Mouse (Mus musculus) intestine, postnatal 0 days (tissue): ENCODE data around the gene Sbk1. TPM values are rescaled to one million over a fixed set of nuclear protein-coding genes. Genes with fewer than 3 reads are reported as not detected.
A peak's percentile ranks its signal among the peaks of the same experiment; 100 is the strongest.

Experiments
- ATAC-seq: fragments of 200-750 bp; cut with Nextera tagmentation; 2 replicates; pipeline ENCODE4 v1.8.0; 2017; ENCODE audit warnings: mild to moderate bottlenecking, moderate TSS enrichment, moderate library complexity
- H3K27ac ChIP-seq: fragments of 300-500 bp; sonication (generic); 2 replicates; pipeline ENCODE4 v1.5.1; 2014; ENCODE audit warnings: mild to moderate bottlenecking, low read depth, low read length, moderate library complexity
- H3K27me3 ChIP-seq: fragments of 300-500 bp; sonication (generic); replicated peaks from 2 replicates; pipeline ENCODE4 v1.6.1; 2014; ENCODE audit warnings: low read length, mixed read lengths; ENCODE audit not compliant: control insufficient read depth, insufficient read depth
- H3K36me3 ChIP-seq: fragments of 300-500 bp; sonication (generic); 2 replicates; pipeline ENCODE4 v1.6.1; 2014; ENCODE audit warnings: mild to moderate bottlenecking, moderate library complexity; ENCODE audit not compliant: control insufficient read depth, insufficient read depth
- H3K4me1 ChIP-seq: fragments of 300-500 bp; sonication (generic); replicated peaks from 2 replicates; pipeline ENCODE4 v1.6.1; 2014; ENCODE audit warnings: antibody characterized with exemption, low read length, mixed read lengths; ENCODE audit not compliant: control insufficient read depth, insufficient read depth
- H3K4me2 ChIP-seq: fragments of 300-500 bp; sonication (generic); replicated peaks from 2 replicates; pipeline ENCODE4 v1.6.1; 2014; ENCODE audit warnings: low read depth, mild to moderate bottlenecking, moderate library complexity
- H3K4me3 ChIP-seq: fragments of 300-500 bp; sonication (generic); 2 replicates; pipeline ENCODE4 v1.5.1; 2014; ENCODE audit warnings: low read depth, low read length
- H3K9ac ChIP-seq: fragments of 300-500 bp; sonication (generic); 2 replicates; pipeline ENCODE4 v1.6.1; 2014; ENCODE audit warnings: mild to moderate bottlenecking, low read depth, low read length
- H3K9me3 ChIP-seq: fragments of 300-500 bp; sonication (generic); 2 replicates; pipeline ENCODE4 v1.6.1; 2016; ENCODE audit warnings: mixed run types; ENCODE audit not compliant: control insufficient read depth
- CTCF ChIP-seq: sonication (generic); IDR thresholded peaks from 2 replicates; pipeline ENCODE4 v1.5.1; 2016; ENCODE audit warnings: low read depth, mild to moderate bottlenecking, control low read depth, antibody characterized with exemption, moderate library complexity
- WGBS: fragments of 180-500 bp; shearing (Covaris S2); extraction: QIAGEN DNeasy Blood & Tissue Kit; methylation state at CpG from one replicate; pipeline ENCODE4 v1.1.7; 2014; 5-methylcytosine and 5-hydroxymethylcytosine counted together
- polyA plus RNA-seq: library from polyadenylated mRNA; unstranded; fragments of >200 nt; fragmentation: Nextera tagmentation; extraction: Ambion mirVana; gene quantifications from 2 replicates; pipeline ENCODE4 v1.2.1, GENCODE M21; 2015

Gene Sbk1
- polyA plus RNA-seq, 1 experiment from 2014 or later, result 4.4 TPM

GRCm38 (mm10) chr7:126234611-126235010, 37.8 kb upstream of the Sbk1 start:
- ATAC-seq, result no peak
- no peak for TF ChIP-seq CTCF
- Histone ChIP-seq H3K9me3 (no peaks in the 10 kb centered on the region), H3K9ac (no peak overlapping the region), H3K4me1 (no peaks in the 10 kb centered on the region), H3K4me3 (no peak overlapping the region), H3K4me2 (no peak overlapping the region), H3K27ac (no peak overlapping the region), H3K27me3 (no peaks in the 10 kb centered on the region), H3K36me3 (no peaks in the 10 kb centered on the region)
- WGBS, result 72% methylated on average over 3 of the region's 3 CpGs

- no peak for ATAC-seq
- Histone ChIP-seq H3K4me1 (no peaks in the 10 kb centered on the region), H3K27me3 (no peaks in the 10 kb centered on the region), H3K4me3 (no peak overlapping the region), H3K36me3 (no peaks in the 10 kb centered on the region), H3K4me2 (no peak overlapping the region), H3K9me3 (no peaks in the 10 kb centered on the region), H3K9ac (no peak overlapping the region), H3K27ac (no peak overlapping the region)
- WGBS, result 57% methylated on average over 11 of the region's 11 CpGs
- TF ChIP-seq CTCF, result no peak
These were observed 36.2 kb upstream of the Sbk1 start for GRCm38 (mm10) chr7:126236083-126236793.

- Histone ChIP-seq H3K27ac (no peak overlapping the region), H3K4me1 (no peaks in the 10 kb centered on the region), H3K4me3 (no peak overlapping the region), H3K9ac (no peak overlapping the region), H3K4me2 (no peak overlapping the region), H3K27me3 (no peaks in the 10 kb centered on the region), H3K9me3 (no peaks in the 10 kb centered on the region), H3K36me3 (no peaks in the 10 kb centered on the region)
- no peak for ATAC-seq
- TF ChIP-seq CTCF, result no peak
- WGBS, result 64% methylated on average over 5 of the region's 5 CpGs
These were observed 35.6 kb upstream of the Sbk1 start for GRCm38 (mm10) chr7:126236794-126237192.

GRCm38 (mm10) chr7:126240814-126241360, 31.5 kb upstream of the Sbk1 start:
- Histone ChIP-seq H3K4me3 (no peak overlapping the region), H3K4me2 (no peak overlapping the region), H3K36me3 (no peaks in the 10 kb centered on the region), H3K9me3 (no peaks in the 10 kb centered on the region), H3K9ac (no peak overlapping the region), H3K4me1 (no peaks in the 10 kb centered on the region), H3K27me3 (no peaks in the 10 kb centered on the region), H3K27ac (no peak overlapping the region)
- no peak for TF ChIP-seq CTCF
- ATAC-seq, result no peak
- WGBS, result 67% methylated on average over 14 of the region's 14 CpGs

- no peak overlapping the region for H3K9ac ChIP-seq
- H3K4me3 ChIP-seq, result no peak overlapping the region
- H3K4me2 ChIP-seq, result no peak overlapping the region
- 76% methylated on average over 6 of the region's 6 CpGs for WGBS
- no peaks in the 10 kb centered on the region for H3K9me3 ChIP-seq
- H3K36me3 ChIP-seq, result no peaks in the 10 kb centered on the region
- no peaks in the 10 kb centered on the region for H3K27me3 ChIP-seq
- no peak for ATAC-seq
- H3K27ac ChIP-seq, result no peak overlapping the region
- H3K4me1 ChIP-seq, result no peaks in the 10 kb centered on the region
- TF ChIP-seq CTCF, result no peak
These were observed 28.2 kb upstream of the Sbk1 start for GRCm38 (mm10) chr7:126244168-126244750.

- Histone ChIP-seq H3K27me3 (no peaks in the 10 kb centered on the region), H3K4me2 (0 out of 2 replicates have a peak overlapping the region, but pooled peaks have one; percentile 9), H3K36me3 (no peaks in the 10 kb centered on the region), H3K9me3 (no peaks in the 10 kb centered on the region), H3K4me3 (no peak overlapping the region), H3K27ac (no peak overlapping the region), H3K4me1 (no peaks in the 10 kb centered on the region), H3K9ac (no peak overlapping the region)
- 8% methylated on average over 6 of the region's 6 CpGs for WGBS
- TF ChIP-seq CTCF, result no peak
- no peak for ATAC-seq
These were observed 24.3 kb upstream of the Sbk1 start for GRCm38 (mm10) chr7:126248088-126248487.
